Mouse (Mus musculus): ENCODE results near the gene Oog2.
"Not testable (repeated sequence)": the region's sequence is repeated elsewhere in the genome, so short reads cannot be mapped to it uniquely, and the experiment has no call there.

Oog2 gene

GRCm38 (mm10) chr4:144190419-144190818, at the start of gene Oog2:
Gene Oog2 (plus strand): TSS chr4:144190719.
- no peak for DNase-seq (ENCODE audit: low spot score)

DNA sequence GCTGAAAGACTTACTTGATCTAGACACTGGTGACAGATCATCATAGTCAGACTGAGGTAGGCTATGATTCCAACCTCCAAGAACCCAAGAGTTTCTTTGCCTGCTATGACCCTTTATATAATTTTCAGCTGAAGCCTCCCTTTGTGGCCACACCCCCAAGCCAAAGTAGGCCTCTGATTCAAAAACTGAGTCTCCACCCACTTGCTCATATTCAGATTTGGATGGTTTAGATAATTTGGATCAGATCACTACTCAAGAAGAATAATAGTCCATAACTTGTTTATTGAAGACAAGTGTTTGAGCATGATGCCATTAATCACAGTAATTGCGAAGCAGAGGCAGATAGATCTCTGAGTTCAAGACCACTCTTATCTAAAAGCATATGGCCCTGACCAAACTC, 28.0 kb upstream of the Oog2 start, which contains the start of gene Oog3:
Oog3 (minus strand) TSS at position 101 of the 400 bp plus-strand sequence.
- DNase-seq (ENCODE audit: low spot score): no peak

DNA sequence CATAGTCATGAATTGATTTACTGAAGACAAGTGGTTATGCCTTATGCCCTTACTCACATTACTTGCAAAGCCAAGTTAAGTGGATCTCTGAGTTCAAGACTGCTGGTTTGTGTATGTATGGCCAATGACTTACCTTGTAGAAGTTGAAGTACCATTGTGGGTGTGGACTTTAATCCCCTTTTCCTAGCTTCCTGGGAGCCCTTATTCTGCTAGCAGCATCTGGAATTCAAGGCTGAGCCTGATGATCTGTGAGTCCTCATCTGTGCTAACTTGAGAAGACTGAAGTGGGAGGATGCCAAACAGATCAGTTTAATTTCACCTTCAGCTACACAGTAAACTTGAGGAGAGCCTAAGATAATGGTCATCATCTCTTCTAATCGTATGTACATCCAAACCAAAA, 22.7 kb downstream of the Oog2 start, which contains the start of gene C87977:
C87977 (minus strand) TSS at position 101 of the 400 bp plus-strand sequence.
- DNase-seq (ENCODE audit: low spot score): not testable (repeated sequence)

Data from lung, postnatal 25 days (tissue).